Mouse (Mus musculus): ENCODE data around the gene Ube2e3.
A peak's percentile ranks its signal among the peaks of the same experiment; 100 is the strongest.

The Ube2e3 gene

GRCm38 (mm10) chr2:78867726-78868510, at the start of gene Ube2e3:
TSS of gene Ube2e3 (plus strand) at chr2:78868124.
- DNase-seq: no peak

GRCm38 (mm10) chr2:78829887-78830286, 38.0 kb upstream of the Ube2e3 start:
- no peak for DNase-seq

- DNase-seq: no peak
These were observed 26.3 kb upstream of the Ube2e3 start for GRCm38 (mm10) chr2:78841494-78842224.

DNA sequence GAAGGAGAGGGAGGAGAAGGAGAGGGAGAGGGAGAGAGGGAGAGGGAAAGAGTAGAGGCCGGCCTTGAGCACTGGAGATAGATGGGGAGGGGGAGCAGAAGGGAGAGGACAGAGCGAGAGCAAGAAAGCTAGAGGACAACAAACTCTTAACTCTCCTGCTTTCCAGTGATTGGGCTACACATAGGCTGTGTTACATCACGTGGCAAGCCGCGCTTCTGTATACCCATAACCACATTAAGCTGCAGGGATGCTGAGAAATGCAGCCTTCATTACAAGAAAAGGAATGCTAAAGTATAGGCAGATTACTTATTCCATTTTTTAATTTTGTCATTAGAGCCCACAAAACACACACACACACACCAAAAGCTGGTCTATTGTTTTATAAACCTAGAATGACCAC, 23.6 kb upstream of the Ube2e3 start:
- no peak for DNase-seq

GRCm38 (mm10) chr2:78845274-78845673, 22.6 kb upstream of the Ube2e3 start:
- DNase-seq: no peak

- DNase-seq: no peak
These were observed 22.2 kb upstream of the Ube2e3 start for GRCm38 (mm10) chr2:78845717-78846116.

DNA sequence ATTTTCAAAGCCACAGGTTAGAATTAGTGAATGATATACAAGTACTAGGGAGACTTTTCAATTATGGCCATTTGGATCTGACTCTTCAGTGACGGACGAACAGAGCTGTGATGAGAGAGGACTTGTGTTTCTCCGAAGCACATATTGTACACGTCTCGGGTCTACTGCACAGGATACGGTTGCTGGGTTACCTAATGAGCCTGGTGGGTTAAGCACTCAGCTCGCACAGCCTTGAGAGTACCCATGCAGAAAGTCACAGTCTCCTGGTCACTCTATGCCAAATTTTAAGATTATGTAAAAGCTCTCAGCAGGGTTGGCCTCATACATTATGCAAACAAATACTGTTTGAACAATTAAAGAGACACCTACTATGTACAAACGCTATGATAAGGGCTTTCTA, 13.6 kb upstream of the Ube2e3 start:
- no peak for DNase-seq

- no peak for DNase-seq
These were observed 9.3 kb upstream of the Ube2e3 start for GRCm38 (mm10) chr2:78858628-78859027.

- no peak for DNase-seq
These were observed 8.4 kb upstream of the Ube2e3 start for GRCm38 (mm10) chr2:78859266-78860087.

DNA sequence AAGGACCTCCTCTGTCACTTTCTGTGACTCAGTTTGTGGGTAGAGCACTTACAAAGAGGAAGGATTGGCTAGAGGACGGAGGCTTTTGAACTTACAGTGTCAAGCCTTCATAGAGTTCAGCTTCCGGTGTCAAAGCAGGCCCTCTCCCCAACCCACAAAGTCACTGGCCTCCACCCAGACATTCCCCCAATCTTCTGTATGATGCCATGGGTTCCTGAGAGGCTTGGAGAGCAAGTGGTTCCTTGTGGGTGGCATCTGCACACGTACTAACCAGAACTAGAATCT, 7.9 kb upstream of the Ube2e3 start:
- DNase-seq: no peak

GRCm38 (mm10) chr2:78864116-78864515, 3.8 kb upstream of the Ube2e3 start:
- no peak for DNase-seq

DNA sequence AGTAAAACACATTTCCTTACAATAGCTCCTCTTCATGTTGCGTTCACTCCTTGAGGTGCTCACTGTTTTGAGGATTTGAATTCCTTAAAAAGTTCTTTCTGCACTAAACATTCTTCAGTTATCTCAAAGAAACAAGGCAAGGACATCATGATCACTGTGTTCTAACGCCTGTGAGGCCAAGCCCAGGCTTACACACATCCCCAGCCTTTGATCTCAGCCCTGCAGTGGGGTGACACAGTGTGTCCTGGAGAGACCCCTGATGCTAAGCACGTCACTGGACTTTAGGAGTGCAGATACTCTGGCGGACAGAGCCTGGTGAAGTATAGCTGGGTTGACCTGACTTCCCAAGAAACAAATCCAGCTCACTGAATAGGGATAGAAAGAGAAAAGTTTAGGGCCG, 3.1 kb upstream of the Ube2e3 start:
- no peak for DNase-seq

- peak; percentile 82 for DNase-seq
These were observed 559 bp downstream of the Ube2e3 start for GRCm38 (mm10) chr2:78868511-78868854.

DNA sequence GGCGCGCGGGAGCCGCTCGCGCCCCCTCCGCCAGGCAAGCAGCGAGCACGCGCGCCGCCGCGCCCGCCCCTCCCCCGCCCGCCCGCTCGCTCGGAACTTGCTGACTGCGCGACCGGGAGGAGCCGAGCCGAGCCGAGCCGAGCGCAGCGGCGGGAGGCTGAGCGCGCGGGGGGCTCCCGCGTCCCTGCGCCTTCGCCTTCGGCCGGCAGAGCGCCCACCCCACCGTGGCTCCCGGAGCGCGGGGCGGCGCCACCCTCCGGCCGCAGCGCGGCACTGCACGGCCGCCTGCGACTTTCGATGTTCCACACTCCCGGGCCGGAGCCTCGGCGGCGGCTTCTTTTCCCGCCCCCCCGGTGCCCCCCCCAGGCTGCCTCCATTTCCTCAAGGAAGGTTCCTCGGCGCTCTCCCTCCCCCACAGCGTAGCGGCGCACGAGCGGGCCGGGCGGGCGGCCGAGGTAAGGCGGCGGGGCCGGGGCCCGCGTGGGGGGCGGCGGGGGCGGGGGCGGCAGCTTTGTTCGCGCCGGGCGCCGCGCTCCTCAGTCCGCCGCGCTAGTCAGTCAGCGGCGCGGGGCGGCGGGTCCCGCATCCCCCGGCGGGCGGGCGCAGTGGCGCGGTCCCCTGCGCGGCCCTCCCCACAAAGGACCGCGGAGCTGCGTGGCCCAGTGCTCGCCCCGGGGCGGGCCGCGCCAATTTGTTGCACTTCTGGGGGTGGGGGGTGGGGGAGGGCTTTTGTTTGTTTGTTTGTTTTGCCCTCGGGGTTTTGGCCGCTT, 1.2 kb downstream of the Ube2e3 start:
- peak; percentile 80 for DNase-seq

GRCm38 (mm10) chr2:78869721-78870442, 2.0 kb downstream of the Ube2e3 start:
- peak; percentile 26 for DNase-seq

DNA sequence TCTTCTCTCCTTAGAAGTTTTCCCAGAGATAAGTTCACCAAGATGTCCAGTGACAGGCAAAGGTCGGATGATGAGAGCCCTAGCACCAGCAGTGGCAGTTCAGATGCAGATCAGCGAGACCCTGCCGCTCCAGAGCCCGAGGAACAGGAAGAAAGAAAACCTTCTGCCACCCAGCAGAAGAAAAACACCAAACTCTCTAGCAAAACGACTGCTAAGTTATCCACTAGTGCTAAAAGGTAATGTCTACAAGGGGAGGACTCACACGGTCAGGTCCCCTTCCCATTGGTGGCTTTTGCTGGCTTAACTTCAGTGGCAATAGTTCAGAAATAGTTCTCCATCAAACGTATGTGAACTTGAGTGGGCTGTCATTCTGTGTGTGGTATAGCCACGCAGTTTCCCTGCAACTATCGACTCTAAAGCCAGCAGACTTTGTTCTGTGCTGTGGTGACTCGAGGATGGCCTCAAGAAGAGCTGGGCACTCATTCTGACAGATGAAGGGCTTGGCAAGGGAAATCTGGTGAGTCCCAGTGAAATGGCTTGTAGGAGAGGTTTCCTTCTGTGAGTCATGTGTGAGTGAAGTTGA, 2.6 kb downstream of the Ube2e3 start:
- no peak for DNase-seq

DNA sequence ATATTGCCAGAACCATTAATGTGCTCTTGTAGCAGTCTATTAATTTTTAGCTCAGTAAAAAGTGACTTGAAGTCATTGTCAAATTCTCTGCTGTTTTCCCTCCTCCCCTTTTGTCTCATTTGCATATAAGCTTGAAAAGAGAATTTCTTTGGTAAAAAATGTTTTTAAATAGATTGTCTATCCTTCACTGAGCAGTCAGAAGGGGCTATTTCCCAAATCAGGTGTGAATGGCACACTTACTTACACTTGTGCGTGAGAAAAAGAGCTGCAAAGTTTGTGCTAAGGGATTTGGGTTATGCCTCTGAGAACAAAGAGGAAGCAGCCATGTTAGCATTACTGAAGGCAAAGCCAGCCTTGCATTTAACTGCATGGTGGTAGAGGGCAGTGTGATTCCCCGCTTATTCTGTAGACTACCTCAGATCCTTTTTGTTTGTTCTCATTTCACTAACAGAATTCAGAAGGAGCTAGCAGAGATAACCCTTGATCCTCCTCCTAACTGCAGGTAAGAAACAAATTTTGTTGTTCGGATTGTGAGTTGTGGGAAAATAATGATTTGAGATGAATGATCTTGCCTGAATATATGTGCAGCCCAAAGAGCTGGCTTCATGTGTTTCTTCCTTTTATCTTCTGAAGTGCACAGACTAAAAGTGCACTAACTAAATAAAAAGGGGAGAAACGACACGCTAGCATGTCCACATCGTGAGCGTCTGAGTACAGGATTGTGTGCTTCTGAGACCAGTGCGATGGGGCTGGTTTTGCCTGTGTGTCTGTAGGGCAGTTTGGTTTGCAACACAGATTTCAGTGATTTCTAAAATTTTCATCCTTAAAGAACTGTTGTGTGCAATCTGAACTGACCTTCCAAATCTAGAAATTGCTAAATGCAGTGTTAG, 4.3 kb downstream of the Ube2e3 start:
- no peak for DNase-seq

- DNase-seq: no peak
These were observed 6.0 kb downstream of the Ube2e3 start for GRCm38 (mm10) chr2:78873946-78874345.

- DNase-seq: no peak
These were observed 8.1 kb downstream of the Ube2e3 start for GRCm38 (mm10) chr2:78876002-78876401.

- no peak for DNase-seq
These were observed 14.1 kb downstream of the Ube2e3 start for GRCm38 (mm10) chr2:78882068-78882467.
